Mouse (Mus musculus) kidney, postnatal 0 days (tissue): ENCODE data around the gene Rbfox2. TPM values are rescaled to one million over a fixed set of nuclear protein-coding genes. Genes with fewer than 3 reads are reported as not detected.

Experiments used
- ATAC-seq: fragments of 200-750 bp; cut with Nextera tagmentation; replicated peaks from 2 replicates; pipeline ENCODE4 v1.8.0; 2017; ENCODE audit warnings: low read depth, moderate number of reproducible peaks, moderate TSS enrichment, moderate library complexity; ENCODE audit not compliant: low FRiP score
- DNase-seq: peaks from one replicate; pipeline ENCODE4 v3.0.0-alpha.2; 2016; ENCODE audit warnings: low spot score
- H3K27ac ChIP-seq: fragments of 300-500 bp; sonication (generic); 2 replicates; pipeline ENCODE4 v1.5.1; 2014; ENCODE audit warnings: mild to moderate bottlenecking
- H3K27me3 ChIP-seq: fragments of 300-500 bp; sonication (generic); 2 replicates; pipeline ENCODE4 v1.6.1; 2014; ENCODE audit warnings: low read length, mixed read lengths; ENCODE audit not compliant: insufficient read depth
- H3K36me3 ChIP-seq: fragments of 300-500 bp; sonication (generic); 2 replicates; pipeline ENCODE4 v1.6.1; 2014; ENCODE audit warnings: low read length, mixed read lengths; ENCODE audit not compliant: insufficient read depth
- H3K4me1 ChIP-seq: fragments of 300-500 bp; sonication (generic); replicated peaks from 2 replicates; pipeline ENCODE4 v1.6.1; 2014; ENCODE audit warnings: antibody characterized with exemption, low read length, mixed read lengths; ENCODE audit not compliant: insufficient read depth
- H3K4me2 ChIP-seq: fragments of 300-500 bp; sonication (generic); 2 replicates; pipeline ENCODE4 v1.6.1; 2014; ENCODE audit warnings: mild to moderate bottlenecking, low read length, moderate library complexity, mixed read lengths
- H3K4me3 ChIP-seq: fragments of 300-500 bp; sonication (generic); replicated peaks from 2 replicates; pipeline ENCODE4 v1.5.1; 2014; ENCODE audit warnings: low read depth, low read length
- H3K9ac ChIP-seq: fragments of 300-500 bp; sonication (generic); 2 replicates; pipeline ENCODE4 v1.6.1; 2014; ENCODE audit warnings: low read depth, low read length
- H3K9me3 ChIP-seq: fragments of 300-500 bp; sonication (generic); replicated peaks from 2 replicates; pipeline ENCODE4 v1.6.1; 2016; ENCODE audit warnings: low read length, inconsistent platforms, mixed read lengths
- CTCF ChIP-seq: IDR thresholded peaks from 2 replicates; pipeline ENCODE4 v1.5.1; 2016; ENCODE audit warnings: antibody characterized with exemption, low read depth, mild to moderate bottlenecking, moderate library complexity
- WGBS: fragments of 180-500 bp; shearing (Covaris S2); extraction: QIAGEN DNeasy Blood & Tissue Kit; methylation state at CpG from one replicate; pipeline ENCODE4 v1.1.7; 2014; 5-methylcytosine and 5-hydroxymethylcytosine counted together
- polyA plus RNA-seq: library from polyadenylated mRNA; unstranded; fragments of >200 nt; fragmentation: Nextera tagmentation; extraction: Ambion mirVana; gene quantifications from 2 replicates; pipeline ENCODE4 v1.2.1, GENCODE M21; 2015

Gene Rbfox2
- polyA plus RNA-seq, 1 experiment from 2014 or later: 22.7 TPM

DNA sequence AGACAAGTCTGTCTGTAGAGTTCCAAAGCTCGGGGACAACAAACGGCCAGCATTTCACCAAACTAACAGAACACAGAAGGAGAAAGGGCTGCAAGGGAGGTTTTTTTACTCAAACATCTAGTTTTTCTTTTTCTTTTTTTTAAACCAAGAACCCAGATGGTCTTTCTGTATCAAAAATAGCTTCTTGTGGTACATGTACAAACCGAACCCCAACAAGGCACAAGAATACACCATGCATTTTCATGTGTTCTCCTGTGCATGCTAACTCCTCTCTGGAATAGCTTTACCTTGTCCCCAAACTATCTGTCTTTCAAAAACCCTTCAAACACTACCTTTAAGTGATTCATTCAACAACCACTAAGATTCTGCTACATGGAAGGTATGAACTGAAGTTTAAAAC lies 38.4 kb downstream of the Rbfox2 start:
- H3K9me3 ChIP-seq: no peaks in the 10 kb centered on the region
- no peak overlapping the region for H3K4me3 ChIP-seq
- WGBS: 75% methylated on average over 3 of the region's 3 CpGs
- no peaks in the 10 kb centered on the region for H3K4me1 ChIP-seq
- H3K27me3 ChIP-seq: no peaks in the 10 kb centered on the region
- H3K27ac ChIP-seq: no peak overlapping the region
- no peaks in the 10 kb centered on the region for H3K36me3 ChIP-seq
- no peak for ATAC-seq
- H3K4me2 ChIP-seq: no peak overlapping the region
- no peak overlapping the region for H3K9ac ChIP-seq
- no peak for TF ChIP-seq CTCF
- DNase-seq: no peak

DNA sequence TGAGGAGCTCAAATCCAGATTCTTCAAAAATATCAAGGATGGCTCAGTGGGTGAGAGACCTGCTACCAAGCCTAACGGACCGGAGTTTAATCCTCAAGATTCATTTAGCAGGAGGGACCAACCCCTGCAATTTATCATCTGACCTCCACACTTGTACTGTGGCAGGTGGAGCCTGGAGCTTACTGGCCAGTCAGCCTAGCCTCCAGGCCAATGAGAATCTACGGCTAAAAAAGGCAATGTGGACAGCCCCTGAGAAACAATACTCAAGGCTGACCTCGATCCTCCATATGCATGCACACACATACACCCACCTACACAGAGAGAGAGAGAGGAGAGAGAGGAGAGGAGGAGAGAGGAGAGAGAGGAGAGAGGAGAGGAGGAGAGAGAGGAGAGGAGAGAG lies 41.5 kb downstream of the Rbfox2 start:
- WGBS: 19% methylated on average over 4 of the region's 4 CpGs
- Histone ChIP-seq H3K36me3 (no peaks in the 10 kb centered on the region), H3K27me3 (no peaks in the 10 kb centered on the region), H3K4me2 (no peak overlapping the region), H3K9ac (no peak overlapping the region), H3K27ac (no peak overlapping the region), H3K4me3 (no peak overlapping the region), H3K4me1 (no peaks in the 10 kb centered on the region), H3K9me3 (no peaks in the 10 kb centered on the region)
- DNase-seq: no peak
- no peak for ATAC-seq
- TF ChIP-seq CTCF: no peak

DNA sequence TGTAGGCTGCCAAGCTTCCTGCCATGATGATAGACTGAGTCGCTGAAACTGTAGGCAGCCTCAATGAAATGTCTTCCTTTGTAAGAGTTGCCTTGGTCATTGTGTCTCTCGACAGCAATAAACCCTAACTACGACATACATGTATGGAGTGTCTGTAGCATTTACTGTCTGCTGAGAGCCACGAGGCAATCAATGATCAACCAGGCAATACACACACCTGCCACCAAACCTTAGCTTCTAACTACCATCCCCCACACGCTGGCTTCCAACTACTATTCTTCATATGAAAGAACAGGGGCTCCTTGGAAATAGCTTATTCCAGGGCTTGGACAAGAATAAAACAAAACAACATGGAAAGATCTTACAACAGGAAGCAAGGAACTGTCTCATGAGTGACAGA lies 42.5 kb downstream of the Rbfox2 start:
- ATAC-seq (no peak), DNase-seq (no peak)
- Histone ChIP-seq H3K27ac (no peak overlapping the region), H3K4me2 (no peak overlapping the region), H3K9me3 (no peaks in the 10 kb centered on the region), H3K4me1 (no peaks in the 10 kb centered on the region; the same call in 1 of the 2 replicates), H3K27me3 (no peaks in the 10 kb centered on the region), H3K36me3 (no peaks in the 10 kb centered on the region), H3K9ac (no peak overlapping the region), H3K4me3 (no peak overlapping the region)
- no peak for TF ChIP-seq CTCF
- WGBS: 79% methylated on average over 5 of the region's 5 CpGs

- Histone ChIP-seq H3K4me3 (no peak overlapping the region), H3K9ac (no peak overlapping the region), H3K4me1 (no peaks in the 10 kb centered on the region; the same call in 1 of the 2 replicates), H3K27ac (no peak overlapping the region), H3K36me3 (no peaks in the 10 kb centered on the region), H3K27me3 (no peaks in the 10 kb centered on the region), H3K9me3 (no peaks in the 10 kb centered on the region), H3K4me2 (no peak overlapping the region)
- TF ChIP-seq CTCF: no peak
- WGBS: 86% methylated on average over 2 of the region's 2 CpGs
- no peak for DNase-seq
- ATAC-seq: no peak
Measured at GRCm38 (mm10) chr15:77262782-77263181, 44.0 kb downstream of the Rbfox2 start.

GRCm38 (mm10) chr15:77257437-77258229 lies 49.2 kb downstream of the Rbfox2 start:
- DNase-seq (peak; percentile 84), ATAC-seq (no peak)
- WGBS: 25% methylated on average over 6 of the region's 6 CpGs
- H3K27me3 ChIP-seq: no peaks in the 10 kb centered on the region
- peaks cover 9% of the 10 kb centered on the region; the same call in 1 of the 2 replicates for H3K4me1 ChIP-seq
- H3K9ac ChIP-seq: no peak overlapping the region
- no peak overlapping the region; the same call in 1 of the 2 replicates for H3K27ac ChIP-seq
- peak; percentile 66 for TF ChIP-seq CTCF
- H3K4me2 ChIP-seq: no peak overlapping the region
- H3K36me3 ChIP-seq: no peaks in the 10 kb centered on the region
- H3K9me3 ChIP-seq: no peaks in the 10 kb centered on the region
- no peak overlapping the region for H3K4me3 ChIP-seq

DNA sequence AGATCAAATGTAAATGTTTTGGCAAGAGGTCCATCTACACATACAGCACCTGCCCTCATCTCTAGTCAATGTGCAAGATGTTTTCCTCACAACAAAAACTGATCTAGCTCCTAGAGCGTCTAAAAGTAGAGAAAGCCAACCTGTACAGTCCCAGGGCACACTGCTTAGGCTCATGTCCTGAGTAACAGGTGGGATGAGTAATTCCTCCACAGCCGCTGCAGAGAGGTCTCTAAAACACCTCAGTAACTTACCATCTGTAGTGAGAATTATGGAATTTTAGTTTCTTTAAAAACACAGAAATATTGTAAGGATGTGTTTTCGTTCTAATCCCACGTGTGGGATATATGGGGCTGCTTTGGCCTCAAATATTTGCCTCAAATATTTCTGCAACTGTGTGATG lies 50.0 kb downstream of the Rbfox2 start:
- Histone ChIP-seq H3K27ac (no peak overlapping the region), H3K9me3 (no peaks in the 10 kb centered on the region), H3K4me1 (peaks cover 14% of the 10 kb centered on the region), H3K36me3 (no peaks in the 10 kb centered on the region), H3K27me3 (no peaks in the 10 kb centered on the region), H3K4me2 (no peak overlapping the region), H3K4me3 (no peak overlapping the region), H3K9ac (no peak overlapping the region)
- WGBS: 82% methylated on average over 4 of the region's 4 CpGs
- ATAC-seq: no peak
- DNase-seq: no peak
- no peak for TF ChIP-seq CTCF
